ENCODE assay signal across 11 mouse cellular contexts in genomic region chr4:44068736-44069135, GRCm38 (mm10). TPM values are rescaled to one million over a fixed set of nuclear protein-coding genes. Genes with fewer than 3 reads are reported as not detected.
DNase-seq lines count a peak whose midpoint lies in the region; ATAC-seq and TF ChIP-seq lines count a peak whose summit lies in the region.
"Had no signal": no experiment of that assay in that cellular context is flagged by ENCODE, and none has a peak within 500 bp of the region (broad histone marks: within the 10 kb centered on the region; RNA-seq: fewer than 3 reads in every experiment).

No protein-coding gene starts in this region.

- no peaks in the 10 kb centered on the region for H3K27me3 ChIP-seq in kidney, postnatal 0 days (ENCODE audit: insufficient read depth, low read length)
- H3K27me3 ChIP-seq in heart, embryonic 16.5 days (ENCODE audit: control insufficient read depth, insufficient read depth, low read length), result no peaks in the 10 kb centered on the region
- H3K27me3 ChIP-seq in lung, postnatal 0 days (replicated peaks; ENCODE audit: insufficient read depth, low read length), result no peaks in the 10 kb centered on the region

- H3K27ac ChIP-seq in kidney, postnatal 0 days, result no peak overlapping the region
- H3K27ac ChIP-seq in heart, embryonic 16.5 days (ENCODE audit: low read length), result peak overlapping the region; percentile 73
- peak overlapping the region; percentile 17 for H3K27ac ChIP-seq in lung, postnatal 0 days (ENCODE audit: low read length)

- H3K4me2 ChIP-seq in kidney, postnatal 0 days (ENCODE audit: low read length), result no peak overlapping the region
- H3K4me2 ChIP-seq in heart, embryonic 16.5 days (ENCODE audit: low read depth, low read length), result peak overlapping the region; percentile 56
- peak overlapping the region; percentile 12; the same call in 1 of the 2 replicates for H3K4me2 ChIP-seq in lung, postnatal 0 days (replicated peaks; ENCODE audit: low read depth, low read length)
- H3K4me2 ChIP-seq: midbrain, embryonic 11.5 days had no signal

- no peaks in the 10 kb centered on the region for H3K36me3 ChIP-seq in kidney, postnatal 0 days (ENCODE audit: insufficient read depth, low read length)
- H3K36me3 ChIP-seq in heart, embryonic 16.5 days (ENCODE audit: control insufficient read depth, insufficient read depth), result no peaks in the 10 kb centered on the region
- no peaks in the 10 kb centered on the region for H3K36me3 ChIP-seq in lung, postnatal 0 days (ENCODE audit: insufficient read depth, low read length)

- ATAC-seq in kidney, postnatal 0 days (replicated peaks; ENCODE audit: low FRiP score, low read depth), result no peak
- ATAC-seq in heart, embryonic 16.5 days (replicated peaks; ENCODE audit: extremely low read depth, insufficient read depth, low FRiP score), result no peak
- ATAC-seq in lung, postnatal 0 days, result peak; percentile 25

- TF ChIP-seq EP300 in lung, postnatal 0 days (IDR thresholded peaks at IDR 0.05), result 0 out of 2 replicates have a peak, but pooled peaks have one; percentile 15

- H3K9ac ChIP-seq in kidney, postnatal 0 days (ENCODE audit: low read depth, low read length), result no peak overlapping the region
- H3K9ac ChIP-seq in heart, embryonic 16.5 days (ENCODE audit: low read length), result 0 out of 2 replicates have a peak overlapping the region, but pooled peaks have one; percentile 0
- H3K9ac ChIP-seq in lung, postnatal 0 days (replicated peaks; ENCODE audit: low read depth), result no peak overlapping the region

- H3K9me3 ChIP-seq in kidney, postnatal 0 days (replicated peaks; ENCODE audit: low read length), result no peaks in the 10 kb centered on the region
- H3K9me3 ChIP-seq in heart, embryonic 16.5 days (replicated peaks; ENCODE audit: control insufficient read depth, low read length), result no peaks in the 10 kb centered on the region
- H3K9me3 ChIP-seq in lung, postnatal 0 days (ENCODE audit: low read length), result no peaks in the 10 kb centered on the region

- H3K4me3 ChIP-seq in kidney, postnatal 0 days (replicated peaks; ENCODE audit: low read depth, low read length), result no peak overlapping the region
- H3K4me3 ChIP-seq in heart, embryonic 16.5 days (ENCODE audit: low read length), result peak overlapping the region; percentile 25; the same call in 1 of the 2 replicates
- H3K4me3 ChIP-seq in lung, postnatal 0 days (ENCODE audit: low read depth, low read length), result no peak overlapping the region

- no peak for TF ChIP-seq CTCF in kidney, postnatal 0 days (IDR thresholded peaks at IDR 0.05; ENCODE audit: low read depth)
- TF ChIP-seq CTCF in lung, postnatal 0 days (IDR thresholded peaks at IDR 0.05), result no peak

- DNase-seq in embryo, embryonic 10.5 days (ENCODE audit: low spot score), result peak; percentile 26
- DNase-seq in embryo, embryonic 10 days (ENCODE audit: low spot score), result no peak
- peak; percentile 38 for DNase-seq in kidney, postnatal 0 days (ENCODE audit: low spot score)
- DNase-seq in kidney, adult 11 months, result no peak
- DNase-seq in lung, postnatal 0 days (ENCODE audit: low spot score), result peak; percentile 92
- DNase-seq in thymus, postnatal 25 days, result no peak
- no peak for DNase-seq in adrenal gland, postnatal 10 days
- DNase-seq: adrenal gland, postnatal 36 days; cerebellum, adult 9-11 months had no signal

- WGBS in kidney, postnatal 0 days, result 43% methylated on average over 9 of the region's 9 CpGs
- 29% methylated on average over 9 of the region's 9 CpGs for WGBS in heart, embryonic 16.5 days
- 35% methylated on average over 9 of the region's 9 CpGs for WGBS in lung, postnatal 0 days

- peaks cover 8% of the 10 kb centered on the region; the same call in 1 of the 2 replicates for H3K4me1 ChIP-seq in kidney, postnatal 0 days (replicated peaks; ENCODE audit: insufficient read depth, low read length)
- peaks cover 32% of the 10 kb centered on the region for H3K4me1 ChIP-seq in heart, embryonic 16.5 days (ENCODE audit: control insufficient read depth, insufficient read depth, low read length)
- H3K4me1 ChIP-seq in lung, postnatal 0 days (ENCODE audit: insufficient read depth, low read depth, low read length), result peaks cover 9% of the 10 kb centered on the region; the same call in 1 of the 2 replicates

RNA-seq across cellular contexts. Expression of gene Gne, which starts 15.2 kb away (rescaled TPM):
- polyA plus RNA-seq in kidney, postnatal 0 days (2015; fragmentation: Nextera tagmentation; extraction: Ambion mirVana), result 21.2 and 22.8 TPM in 2 replicates
- polyA plus RNA-seq in heart, embryonic 16.5 days (2015; fragmentation: Nextera tagmentation; extraction: Ambion mirVana), result 38.3 and 40.8 TPM in 2 replicates
- 25.1 and 33.1 TPM in 2 replicates for polyA plus RNA-seq in lung, postnatal 0 days (2015; fragmentation: Nextera tagmentation; extraction: Ambion mirVana)
- 10 to 100 TPM; 37.1 to 68.5 TPM for total RNA-seq in adrenal gland, postnatal 10 days (2021)

Comparison
In these comparisons a context has a peak if more than half of its experiments do, and no peak if none do; other contexts are left out.
1. DNase-seq: peak in embryo, embryonic 10.5 days (single experiment), kidney, postnatal 0 days (single experiment) and lung, postnatal 0 days (single experiment); none in embryo, embryonic 10 days (single experiment), kidney, adult 11 months (single experiment), thymus, postnatal 25 days (single experiment) and adrenal gland, postnatal 10 days (single experiment).